Mouse (Mus musculus) 3134 (cell line): ENCODE data around the gene Thap11.

Source experiments
- DNase-seq: peaks from one replicate; pipeline ENCODE4 v3.0.0-alpha.2; 2011; ENCODE audit warnings: low spot score; ENCODE audit not compliant: insufficient read length; ENCODE audit errors: extremely low read depth

Thap11 gene

DNA sequence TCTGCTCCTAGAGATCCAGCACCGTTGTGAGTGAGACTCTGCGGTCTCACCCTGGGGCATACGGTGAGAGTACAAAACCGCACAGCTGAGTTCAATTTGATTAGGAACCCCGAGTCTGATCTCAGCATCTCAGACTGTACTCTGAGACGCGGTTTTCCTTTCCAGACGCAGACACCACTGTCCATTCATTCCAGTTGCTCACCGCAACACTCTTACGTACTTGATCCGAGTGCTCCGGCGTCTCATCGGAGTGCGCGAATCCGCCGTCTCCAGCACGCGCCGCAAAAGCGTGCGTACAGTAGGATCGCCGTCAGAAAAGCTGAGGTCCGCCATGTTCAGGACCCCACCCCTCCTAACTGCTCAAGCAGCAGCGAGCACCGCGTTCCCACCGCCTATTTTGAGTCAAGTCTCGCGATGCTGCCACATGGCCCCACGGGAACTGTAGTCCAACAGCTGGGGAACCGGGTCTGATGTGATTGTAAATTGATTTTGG is 3.2 kb upstream of the Thap11 start:
- DNase-seq: peak; percentile 85

DNA sequence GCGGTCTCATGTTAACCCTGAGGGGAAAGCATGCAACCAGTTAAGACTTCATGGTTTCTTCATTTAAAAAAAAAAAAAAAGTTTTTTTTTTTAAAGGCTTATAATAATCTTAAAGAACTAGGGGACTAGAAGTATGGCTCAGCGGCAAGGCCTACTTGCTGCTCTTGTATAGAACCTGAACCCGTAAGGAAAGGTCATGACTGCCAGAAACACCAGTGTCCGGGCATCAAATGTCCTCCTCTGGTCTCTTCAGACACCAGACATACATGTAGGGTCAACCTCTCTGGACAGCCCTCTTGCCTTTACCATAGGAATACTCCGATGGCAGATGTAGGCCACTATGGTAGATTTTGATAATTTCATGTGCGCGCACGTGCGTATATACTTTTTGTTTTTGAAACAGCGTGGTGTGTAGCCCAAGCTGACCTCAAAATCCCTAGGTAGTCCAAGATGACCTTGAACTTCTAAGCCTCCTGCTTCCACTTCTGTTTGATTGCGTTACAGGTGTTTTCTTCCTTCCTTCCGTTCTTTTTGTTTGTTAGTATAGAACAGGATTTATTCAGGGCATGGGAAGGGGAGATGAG is 2.7 kb upstream of the Thap11 start:
- DNase-seq: no peak

DNA sequence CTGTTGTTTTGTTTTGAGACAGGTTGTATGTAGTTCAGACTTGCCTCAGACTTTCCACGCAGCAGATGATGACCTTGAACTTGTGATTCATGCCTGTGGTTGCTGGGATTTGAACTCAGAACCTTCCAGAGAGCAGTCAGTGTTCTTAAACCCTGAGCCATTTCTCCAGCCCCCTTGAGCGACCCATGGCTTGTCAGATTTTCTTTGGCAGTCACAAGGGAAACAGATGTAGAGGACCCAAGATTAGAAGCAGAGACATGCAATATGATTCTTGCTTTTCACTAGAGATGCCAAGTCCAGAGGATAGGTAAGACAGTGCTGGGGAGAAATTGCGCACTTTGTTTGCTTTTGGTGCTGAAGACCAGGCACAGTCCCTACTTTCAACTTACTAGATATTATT is 1.8 kb upstream of the Thap11 start, which contains the start of gene Cenpt:
Gene Cenpt, minus strand, starts transcription at position 101 of the 400 bp plus-strand sequence.
- DNase-seq: no peak

DNA sequence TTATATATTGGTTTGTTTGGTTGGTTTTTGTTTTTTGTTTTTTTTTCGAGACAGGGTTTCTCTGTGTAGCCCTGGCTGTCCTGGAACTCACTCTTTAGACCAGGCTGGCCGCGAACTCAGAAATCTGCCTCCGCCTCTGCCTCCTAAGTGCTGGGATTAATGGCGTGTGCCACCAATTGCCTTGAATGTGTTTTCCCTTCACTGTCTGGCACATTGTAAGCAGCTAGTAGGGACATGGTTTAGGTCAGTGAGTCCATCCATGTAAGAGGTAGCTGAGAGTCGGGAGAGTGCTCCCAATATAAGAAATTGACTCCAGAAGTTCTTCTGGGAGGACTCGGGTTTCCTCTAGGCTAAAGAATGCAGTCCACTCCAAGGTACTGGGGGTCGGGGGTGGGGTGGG is 629 bp upstream of the Thap11 start:
- DNase-seq: no peak

DNA sequence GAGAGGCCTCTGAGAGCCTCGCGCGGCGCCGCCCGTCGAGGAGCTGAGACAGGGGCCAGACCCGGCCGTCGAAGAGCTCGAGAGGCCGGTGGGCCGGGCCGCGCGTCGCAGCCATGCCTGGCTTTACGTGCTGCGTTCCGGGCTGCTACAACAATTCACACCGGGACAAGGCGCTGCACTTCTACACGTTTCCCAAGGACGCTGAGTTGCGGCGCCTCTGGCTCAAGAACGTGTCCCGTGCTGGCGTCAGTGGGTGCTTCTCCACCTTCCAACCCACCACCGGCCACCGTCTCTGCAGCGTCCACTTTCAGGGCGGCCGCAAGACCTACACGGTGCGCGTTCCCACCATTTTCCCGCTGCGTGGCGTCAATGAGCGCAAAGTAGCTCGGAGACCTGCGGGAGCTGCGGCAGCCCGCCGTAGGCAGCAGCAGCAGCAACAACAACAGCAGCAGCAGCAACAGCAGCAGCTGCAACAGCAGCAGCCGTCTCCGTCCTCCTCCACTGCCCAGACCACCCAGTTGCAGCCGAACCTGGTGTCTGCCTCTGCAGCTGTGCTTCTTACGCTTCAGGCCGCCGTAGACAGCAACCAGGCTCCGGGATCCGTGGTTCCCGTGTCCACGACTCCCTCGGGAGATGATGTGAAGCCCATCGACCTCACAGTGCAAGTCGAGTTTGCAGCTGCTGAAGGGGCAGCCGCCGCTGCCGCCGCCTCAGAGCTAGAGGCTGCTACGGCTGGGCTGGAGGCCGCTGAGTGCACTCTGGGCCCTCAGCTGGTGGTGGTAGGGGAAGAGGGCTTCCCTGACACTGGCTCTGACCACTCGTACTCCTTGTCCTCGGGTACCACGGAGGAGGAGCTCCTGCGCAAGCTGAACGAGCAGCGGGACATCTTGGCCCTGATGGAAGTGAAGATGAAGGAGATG is 576 bp downstream of the Thap11 start:
- peak; percentile 83 for DNase-seq

DNA sequence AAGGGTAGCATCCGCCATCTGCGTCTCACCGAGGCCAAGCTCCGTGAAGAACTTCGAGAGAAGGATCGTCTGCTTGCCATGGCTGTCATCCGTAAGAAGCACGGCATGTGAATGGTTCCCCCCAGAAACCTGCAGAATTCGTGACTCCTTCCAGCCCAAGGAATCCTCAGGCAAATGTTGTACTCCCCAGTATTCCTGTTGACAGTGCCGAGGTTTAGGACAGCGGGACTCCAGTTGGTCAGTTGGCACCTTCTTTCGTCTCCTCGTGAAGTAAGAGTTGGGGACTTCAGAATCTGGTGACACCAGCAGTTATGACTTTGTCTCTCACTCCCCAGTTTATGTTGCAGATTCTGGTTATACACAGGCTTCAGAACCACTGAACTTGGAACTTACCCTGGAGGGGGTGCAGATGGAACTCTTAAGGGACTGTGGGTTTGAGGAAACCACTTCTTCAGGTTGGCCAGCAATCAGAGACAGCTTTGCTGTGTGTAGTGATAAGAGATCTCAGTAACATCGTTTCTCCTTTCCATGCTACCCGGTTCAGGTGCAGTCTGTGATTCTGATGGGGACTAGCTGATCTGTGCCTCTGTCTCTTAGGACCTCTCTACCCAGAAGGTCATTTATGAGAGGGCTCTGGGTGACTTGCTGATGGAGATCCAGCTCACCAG is 1.4 kb downstream of the Thap11 start:
- no peak for DNase-seq

DNA sequence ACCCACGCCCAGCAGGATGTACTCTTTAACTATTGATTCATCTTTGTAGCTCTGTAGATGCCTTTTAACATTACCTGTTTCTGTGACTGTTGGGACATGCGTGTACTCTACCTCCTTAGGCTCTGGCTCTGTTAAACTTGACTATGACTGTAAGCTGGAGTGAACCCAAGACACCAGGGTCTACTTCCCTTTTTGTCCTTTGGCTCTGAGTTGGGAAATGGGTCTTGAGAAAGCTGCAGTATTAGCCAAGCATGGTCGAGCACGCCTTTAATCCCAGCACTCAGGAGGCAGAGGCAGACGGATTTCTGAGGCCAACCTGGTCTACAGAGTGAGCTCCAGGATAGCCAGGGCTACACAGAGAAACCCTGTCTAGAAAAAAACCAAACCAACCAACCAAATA is 3.6 kb downstream of the Thap11 start:
- no peak for DNase-seq

DNA sequence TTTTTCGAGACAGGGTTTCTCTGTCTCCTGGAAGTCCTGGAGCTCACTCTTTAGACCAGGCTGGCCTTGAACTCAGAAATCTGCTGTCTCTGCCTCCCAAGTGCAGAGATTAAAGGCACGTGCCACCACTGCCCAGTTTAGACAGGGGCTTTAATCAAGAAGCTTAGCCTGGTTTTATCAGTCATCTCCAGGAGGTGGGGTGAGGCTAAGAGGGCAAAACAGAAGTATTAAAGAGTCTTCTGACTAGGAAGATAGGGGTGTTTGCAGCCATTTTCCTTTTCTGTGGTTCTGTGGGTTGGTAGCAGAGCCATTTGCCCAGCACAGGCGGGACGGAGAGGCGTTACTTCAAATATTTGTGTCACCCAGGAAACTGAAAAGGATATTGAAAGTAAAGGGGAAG is 4.4 kb downstream of the Thap11 start:
- DNase-seq: no peak

DNA sequence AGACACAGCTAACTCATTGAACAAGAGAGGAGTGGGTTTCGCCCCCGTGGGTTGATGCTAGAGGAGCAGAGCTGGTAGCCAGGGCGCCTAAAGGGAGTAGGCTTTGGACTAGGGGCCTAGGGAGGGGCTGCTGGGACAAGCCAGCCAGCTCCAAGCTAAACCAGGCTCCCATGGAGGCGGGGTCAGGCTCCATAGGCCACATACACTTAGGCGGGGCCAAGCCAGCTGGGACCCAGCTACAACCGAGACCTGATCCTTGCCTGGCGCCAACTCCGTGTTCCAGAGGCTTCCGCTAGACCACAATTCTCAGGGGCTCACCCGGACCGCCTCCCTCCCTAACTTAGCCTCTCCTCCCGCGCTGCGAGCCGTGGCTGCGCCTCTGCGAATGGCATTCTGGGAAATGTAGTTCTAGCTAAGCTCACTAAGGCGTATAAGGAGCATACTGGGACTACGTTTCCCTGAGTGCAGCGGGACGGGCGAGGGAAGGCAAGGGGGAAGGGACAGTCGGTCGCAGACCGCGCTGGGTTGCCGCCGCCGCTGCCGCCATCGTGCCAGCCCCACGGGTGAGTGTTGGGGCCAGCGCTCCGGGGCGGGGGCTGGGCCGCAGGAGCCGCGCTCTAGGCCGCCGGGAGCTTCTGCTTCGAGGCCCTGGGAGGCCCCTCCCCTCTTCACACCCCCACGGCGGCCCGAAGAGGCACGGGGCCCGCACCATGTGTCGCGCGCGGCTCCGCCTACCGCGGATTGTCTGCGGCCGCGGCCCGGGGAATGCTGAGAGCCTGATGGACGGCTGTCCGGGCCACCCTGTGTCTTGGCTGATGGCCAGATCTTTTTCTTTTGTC is 5.4 kb downstream of the Thap11 start, which contains the start of gene Nutf2:
Gene Nutf2, plus strand, starts transcription at position 438 of the 839 bp plus-strand sequence.
- peak; percentile 98 for DNase-seq

DNA sequence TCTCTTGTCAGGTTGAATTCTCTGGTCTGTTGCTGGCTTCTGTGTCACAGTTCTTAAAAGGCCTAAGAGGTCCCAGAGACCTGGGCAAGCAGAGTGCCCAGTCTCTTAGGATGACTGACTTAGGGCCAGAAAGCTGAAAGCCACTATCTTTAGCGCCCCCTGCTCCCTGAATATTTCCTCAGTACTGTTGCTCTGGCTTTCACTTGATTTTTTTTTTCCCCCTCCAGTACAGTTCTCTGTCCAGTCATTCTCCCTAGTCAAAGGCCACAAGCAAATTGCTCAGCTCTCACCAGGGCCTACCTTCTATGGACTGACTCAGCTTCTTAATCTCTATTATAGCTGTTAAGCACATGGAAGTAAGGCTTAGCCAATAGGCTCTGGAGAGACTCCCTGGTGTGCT is 7.0 kb downstream of the Thap11 start:
- DNase-seq: peak; percentile 28

DNA sequence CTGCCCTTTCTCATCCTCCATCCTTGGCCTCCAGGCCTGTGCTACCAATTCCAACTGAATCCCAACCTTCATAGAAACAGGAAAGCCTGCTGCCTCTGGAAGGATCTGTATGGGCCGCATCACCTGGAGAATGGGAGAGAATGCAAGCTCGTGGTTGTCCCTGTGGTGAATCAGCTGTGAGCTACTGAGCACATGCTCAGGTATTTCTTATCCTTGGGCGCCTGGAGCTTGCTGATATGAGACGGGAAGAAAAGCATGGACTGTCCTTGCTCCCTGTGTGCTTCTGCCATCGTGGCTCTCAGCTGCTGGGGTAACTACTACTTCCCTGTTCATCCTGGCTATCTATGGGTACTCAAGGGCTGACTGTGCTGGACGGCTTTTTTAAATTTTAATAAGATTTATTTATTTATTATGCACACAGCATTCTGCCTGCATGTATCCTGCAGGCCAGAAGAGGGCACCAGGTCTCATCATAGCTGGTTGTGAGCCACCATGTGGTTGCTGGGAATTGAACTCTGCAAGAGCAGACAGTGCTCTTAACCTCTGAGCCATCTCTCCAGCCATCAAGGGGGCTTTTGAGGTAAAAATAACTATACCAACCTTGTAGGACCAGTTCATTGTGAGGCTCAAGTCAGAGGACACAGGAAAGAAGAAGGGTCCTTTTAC is 11.6 kb downstream of the Thap11 start:
- no peak for DNase-seq

DNA sequence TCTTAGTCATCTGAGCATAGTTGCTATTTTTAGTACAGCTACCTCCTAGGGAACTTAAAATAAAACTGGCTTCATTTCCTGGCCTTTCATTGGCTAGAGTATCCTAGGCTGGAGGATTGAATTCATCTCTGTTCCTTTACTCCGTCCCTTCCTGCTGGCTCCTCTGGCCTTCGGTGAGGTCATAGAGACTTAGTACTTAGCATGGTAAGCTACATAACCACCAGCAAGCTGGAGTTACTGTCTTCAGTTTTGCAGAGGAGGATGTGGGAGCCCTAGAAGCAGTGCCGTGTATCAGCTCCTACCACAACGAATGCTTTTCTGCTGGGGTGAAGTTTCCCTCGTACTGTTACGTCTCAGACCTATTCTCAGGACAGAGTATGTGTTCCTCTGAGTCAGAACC is 19.4 kb downstream of the Thap11 start:
- no peak for DNase-seq

DNA sequence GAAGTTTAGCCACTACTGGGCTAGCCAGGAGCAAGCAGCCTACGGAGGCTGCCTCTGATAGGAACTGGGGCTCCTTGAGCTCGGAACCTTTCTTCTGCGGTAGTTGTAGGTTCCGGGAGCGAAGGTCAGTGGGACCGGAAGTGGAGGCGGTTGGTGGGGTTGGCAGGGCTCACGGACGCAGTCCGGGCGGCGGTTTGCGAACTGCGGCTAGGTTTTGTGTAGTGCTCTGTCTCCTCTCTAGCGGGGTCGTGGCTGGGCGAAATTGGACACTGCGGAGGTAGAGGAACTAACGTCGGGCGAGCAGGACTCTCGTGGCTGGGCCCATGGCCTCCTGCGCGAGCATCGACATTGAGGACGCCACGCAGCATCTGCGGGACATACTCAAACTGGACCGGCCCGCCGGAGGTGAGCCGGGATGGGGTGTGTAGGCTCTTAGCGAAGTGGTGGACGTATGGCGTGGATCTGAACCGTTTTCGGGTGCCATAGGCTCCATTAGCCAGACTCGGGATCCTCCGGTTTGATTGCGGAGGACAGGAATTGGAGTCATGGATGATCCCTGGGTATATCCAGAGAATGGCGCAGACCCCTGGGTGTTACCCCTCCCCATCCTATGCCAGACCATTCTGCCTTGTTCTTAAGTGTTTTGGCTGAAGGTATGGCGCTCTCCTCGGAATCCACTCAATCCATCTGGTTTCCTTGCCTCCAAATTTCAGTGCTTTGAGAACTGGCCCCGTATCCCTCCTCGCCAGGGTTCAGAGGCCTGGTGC is 26.0 kb downstream of the Thap11 start, which contains the start of gene Edc4:
Gene Edc4, plus strand, starts transcription at position 128 of the 767 bp plus-strand sequence.
- peak; percentile 81 for DNase-seq

DNA sequence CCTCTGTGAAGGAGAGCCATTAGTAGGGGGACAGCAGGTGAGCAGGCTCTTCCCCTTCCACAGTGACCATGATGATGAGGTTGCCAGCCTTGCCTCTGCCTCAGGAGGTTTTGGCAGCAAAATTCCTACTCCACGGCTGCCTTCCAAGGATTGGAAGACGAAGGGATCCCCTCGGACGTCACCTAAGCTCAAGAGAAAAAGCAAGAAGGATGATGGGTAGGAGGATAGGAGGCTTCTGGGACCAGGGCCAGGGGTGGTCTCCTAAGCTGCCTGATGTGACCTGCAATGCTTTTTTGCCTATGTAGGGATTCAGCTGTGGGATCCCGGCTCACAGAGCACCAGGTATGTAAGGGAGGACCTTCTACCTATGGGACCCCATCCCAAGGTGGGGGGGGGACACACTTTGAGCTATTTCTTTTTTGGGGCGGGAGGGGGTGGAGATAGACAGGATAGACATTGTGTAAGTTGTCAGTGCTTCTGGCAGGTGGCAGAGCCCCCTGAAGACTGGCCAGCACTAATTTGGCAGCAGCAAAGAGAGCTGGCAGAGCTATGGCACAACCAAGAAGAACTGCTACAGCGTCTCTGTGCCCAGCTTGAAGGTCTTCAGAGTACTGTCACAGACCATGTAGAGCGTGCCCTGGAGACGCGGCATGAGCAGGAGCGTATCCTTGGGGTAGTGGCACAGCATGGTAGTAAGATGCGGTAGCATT is 35.0 kb downstream of the Thap11 start:
- DNase-seq: no peak

DNA sequence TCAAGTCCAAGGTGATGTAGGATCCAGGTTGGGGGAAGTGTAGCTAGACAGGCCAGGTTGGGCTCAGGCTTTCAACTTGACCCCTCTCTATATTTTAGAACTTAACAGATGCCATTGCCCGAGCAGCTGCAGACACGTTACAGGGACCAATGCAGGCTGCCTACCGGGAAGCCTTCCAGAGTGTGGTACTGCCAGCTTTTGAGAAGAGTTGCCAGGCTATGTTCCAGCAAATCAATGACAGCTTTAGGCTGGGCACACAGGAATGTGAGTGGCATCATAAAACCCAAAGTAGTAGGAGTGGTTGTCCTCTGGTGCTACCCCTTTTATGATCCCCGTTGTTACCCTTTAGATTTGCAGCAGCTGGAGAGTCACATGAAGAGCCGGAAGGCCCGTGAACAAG is 35.9 kb downstream of the Thap11 start:
- DNase-seq: no peak

DNA sequence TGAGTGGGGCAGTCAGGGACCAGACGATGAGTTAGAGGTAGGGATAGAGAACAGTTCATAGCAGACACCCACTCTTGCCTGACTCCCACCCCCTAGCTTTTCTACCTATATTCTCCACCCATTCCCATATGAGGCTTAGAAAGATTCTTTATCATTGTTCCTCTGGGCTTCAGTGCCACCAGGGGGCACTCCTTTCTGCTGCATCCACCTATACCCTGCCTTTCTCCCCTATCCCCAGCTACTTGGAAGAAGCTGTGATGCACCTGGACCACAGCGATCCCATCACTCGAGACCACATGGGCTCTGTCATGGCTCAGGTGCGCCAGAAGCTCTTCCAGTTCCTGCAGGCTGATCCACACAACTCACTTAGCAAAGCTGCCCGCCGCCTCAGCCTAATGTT is 37.5 kb downstream of the Thap11 start:
- no peak for DNase-seq

DNA sequence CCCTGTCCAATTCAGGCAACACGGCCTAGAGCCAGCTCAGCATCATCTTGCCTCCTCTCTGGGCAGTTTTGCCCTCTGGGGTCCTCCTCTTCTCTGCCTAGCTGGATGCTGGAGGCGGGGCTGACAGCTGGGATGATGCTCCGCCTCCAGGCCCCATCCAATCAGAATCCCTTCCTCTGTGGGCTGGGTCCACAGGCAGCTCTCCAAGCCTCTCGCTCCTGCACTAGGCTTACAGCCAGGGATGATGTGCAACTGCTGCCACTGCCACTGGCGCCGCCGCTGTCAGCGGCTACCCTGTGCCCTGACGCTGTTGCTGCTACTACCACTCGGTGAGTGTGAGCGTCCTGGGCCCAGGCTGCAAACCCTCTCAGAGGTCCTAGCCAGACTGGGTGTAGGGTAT is 38.4 kb downstream of the Thap11 start, which contains the start of gene Nrn1l:
Gene Nrn1l, plus strand, starts transcription at position 229 of the 400 bp plus-strand sequence.
- peak; percentile 59 for DNase-seq

DNA sequence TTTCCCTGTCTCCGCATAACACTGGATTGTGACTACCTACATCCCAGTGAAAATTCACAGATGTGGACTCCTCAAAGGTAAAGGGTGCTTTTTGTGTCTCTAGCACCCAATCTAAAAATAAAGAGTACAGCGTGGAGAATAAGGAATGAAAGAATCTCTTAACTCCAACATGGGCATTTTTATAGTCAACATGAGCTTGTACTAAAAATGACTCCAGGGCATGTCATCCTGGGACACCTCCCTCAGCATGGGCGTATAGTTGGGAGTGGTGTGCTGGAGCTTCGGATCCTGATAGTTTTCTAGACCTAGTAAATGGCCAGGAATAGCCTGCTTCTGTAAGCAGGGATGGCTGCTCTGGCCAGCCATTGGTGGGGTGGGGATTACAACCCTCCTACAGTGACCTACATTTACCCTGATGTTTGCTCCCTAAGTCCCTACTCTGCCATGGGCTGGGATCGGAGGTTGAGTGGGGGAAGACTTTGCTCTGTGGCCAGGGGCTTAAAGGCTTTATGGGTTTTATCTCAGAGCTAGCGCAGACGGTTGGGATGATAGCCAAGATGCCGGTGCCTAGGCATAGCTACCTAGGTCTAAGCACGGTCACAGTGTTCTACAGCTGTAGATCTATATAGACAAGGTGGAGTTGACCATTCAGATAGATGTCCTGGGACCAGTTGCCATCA is 43.0 kb downstream of the Thap11 start:
- no peak for DNase-seq
